Mouse (Mus musculus): ENCODE data around the gene Gm12845. TPM values are rescaled to one million over a fixed set of nuclear protein-coding genes. Genes with fewer than 3 reads are reported as not detected.

Gene Gm12845
- polyA plus RNA-seq (2014; fragmentation: Nextera tagmentation; extraction: Ambion mirVana), result not detected in 2 replicates

- WGBS, result 90% methylated on average over 1 of the region's 1 CpGs
- Histone ChIP-seq H3K4me2 (ENCODE audit: low read length) (no peak within 1 kb of the TSS), H3K27ac (replicated peaks in 1 of 2; ENCODE audit: control insufficient read depth in 1 of 2, insufficient read depth in 1 of 2, low read depth in 2 of 2, low read length in 2 of 2) (no peak within 1 kb of the TSS), H3K27me3 (ENCODE audit: control insufficient read depth, insufficient read depth, low read length) (no peaks in the 10 kb centered on the region), H3K4me3 (ENCODE audit: control insufficient read depth in 1 of 2, insufficient read depth in 1 of 2, low read depth in 1 of 2, low read length in 2 of 2) (no peak within 1 kb of the TSS), H3K9ac (ENCODE audit: low read length) (no peak within 1 kb of the TSS), H3K36me3 (ENCODE audit: control insufficient read depth, insufficient read depth, low read length) (no peaks in the 10 kb centered on the region), H3K4me1 (ENCODE audit: control insufficient read depth in 2 of 2, insufficient read depth in 2 of 2, low read length in 2 of 2) (no peaks in the 10 kb centered on the region), H3K9me3 (ENCODE audit: control insufficient read depth, low read length) (no peaks in the 10 kb centered on the region)
- no peak for ATAC-seq (ENCODE audit: insufficient number of reproducible peaks, insufficient read depth, low FRiP score, low read depth)
These were observed at the start of gene Gm12845 for GRCm38 (mm10) chr4:117724112-117724511. Gm12845 (plus strand) TSS chr4:117724412.

- H3K36me3 ChIP-seq (ENCODE audit: control insufficient read depth, insufficient read depth, low read length), result peaks cover 80% of the 10 kb centered on the region
- no peaks in the 10 kb centered on the region for H3K9me3 ChIP-seq (ENCODE audit: control insufficient read depth, low read length)
- WGBS, result 21% methylated on average over 3 of the region's 3 CpGs
- no peak overlapping the region for H3K9ac ChIP-seq (ENCODE audit: low read length)
- no peak for ATAC-seq (ENCODE audit: insufficient number of reproducible peaks, insufficient read depth, low FRiP score, low read depth)
- no peak overlapping the region for H3K27ac ChIP-seq (replicated peaks in 1 of 2; ENCODE audit: control insufficient read depth in 1 of 2, insufficient read depth in 1 of 2, low read depth in 2 of 2, low read length in 2 of 2)
- H3K4me2 ChIP-seq (ENCODE audit: low read length), result no peak overlapping the region
- H3K4me3 ChIP-seq (ENCODE audit: control insufficient read depth in 1 of 2, insufficient read depth in 1 of 2, low read depth in 1 of 2, low read length in 2 of 2), result no peak overlapping the region
- H3K4me1 ChIP-seq (ENCODE audit: control insufficient read depth in 2 of 2, insufficient read depth in 2 of 2, low read length in 2 of 2), result peaks cover 3 to 4% of the 10 kb centered on the region in 2 experiments; a peak in 3 of 4 replicates
- no peaks in the 10 kb centered on the region for H3K27me3 ChIP-seq (ENCODE audit: control insufficient read depth, insufficient read depth, low read length)
These were observed 47.3 kb upstream of the Gm12845 start for GRCm38 (mm10) chr4:117676903-117677302.

- peaks cover 3% of the 10 kb centered on the region; the same call in 1 of the 2 replicates for H3K27me3 ChIP-seq (ENCODE audit: control insufficient read depth, insufficient read depth, low read length)
- ATAC-seq (ENCODE audit: insufficient number of reproducible peaks, insufficient read depth, low FRiP score, low read depth), result no peak
- 85% methylated on average over 6 of the region's 6 CpGs for WGBS
- H3K9ac ChIP-seq (ENCODE audit: low read length), result 0 out of 2 replicates have a peak overlapping the region, but pooled peaks have one; percentile 94
- H3K9me3 ChIP-seq (ENCODE audit: control insufficient read depth, low read length), result no peaks in the 10 kb centered on the region
- H3K4me2 ChIP-seq (ENCODE audit: low read length), result peak overlapping the region; percentile 93
- no peak overlapping the region for H3K27ac ChIP-seq (replicated peaks in 1 of 2; ENCODE audit: control insufficient read depth in 1 of 2, insufficient read depth in 1 of 2, low read depth in 2 of 2, low read length in 2 of 2)
- no peak overlapping the region; a peak in 1 of 4 replicates for H3K4me3 ChIP-seq (ENCODE audit: control insufficient read depth in 1 of 2, insufficient read depth in 1 of 2, low read depth in 1 of 2, low read length in 2 of 2)
- H3K4me1 ChIP-seq (ENCODE audit: control insufficient read depth in 2 of 2, insufficient read depth in 2 of 2, low read length in 2 of 2), result peaks cover 3 to 7% of the 10 kb centered on the region in 2 experiments; a peak in 3 of 4 replicates
- peaks cover 49% of the 10 kb centered on the region for H3K36me3 ChIP-seq (ENCODE audit: control insufficient read depth, insufficient read depth, low read length)
These were observed 43.2 kb upstream of the Gm12845 start for GRCm38 (mm10) chr4:117680963-117681362.

- Histone ChIP-seq H3K27ac (replicated peaks in 1 of 2; ENCODE audit: control insufficient read depth in 1 of 2, insufficient read depth in 1 of 2, low read depth in 2 of 2, low read length in 2 of 2) (0 out of 4 replicates have a peak within 1 kb of the TSS, but pooled peaks of 1 of the 2 experiments have one; percentile 30), H3K9me3 (ENCODE audit: control insufficient read depth, low read length) (no peaks in the 10 kb centered on the region), H3K27me3 (ENCODE audit: control insufficient read depth, insufficient read depth, low read length) (peaks cover 3% of the 10 kb centered on the region; the same call in 1 of the 2 replicates), H3K9ac (ENCODE audit: low read length) (peak within 1 kb of the TSS; percentile 94), H3K4me1 (ENCODE audit: control insufficient read depth in 2 of 2, insufficient read depth in 2 of 2, low read length in 2 of 2) (peaks cover 3 to 7% of the 10 kb centered on the region in 2 experiments; a peak in 3 of 4 replicates), H3K4me3 (ENCODE audit: control insufficient read depth in 1 of 2, insufficient read depth in 1 of 2, low read depth in 1 of 2, low read length in 2 of 2) (peak within 1 kb of the TSS; percentile 96 to 99), H3K4me2 (ENCODE audit: low read length) (peak within 1 kb of the TSS; percentile 93), H3K36me3 (ENCODE audit: control insufficient read depth, insufficient read depth, low read length) (peaks cover 40% of the 10 kb centered on the region)
- under 1% methylated on average over 33 of the region's 33 CpGs for WGBS
- ATAC-seq (ENCODE audit: insufficient number of reproducible peaks, insufficient read depth, low FRiP score, low read depth), result peak; percentile 78
These were observed 42.2 kb upstream of the Gm12845 start, which contains the start of gene Dmap1 for GRCm38 (mm10) chr4:117681931-117682461. Dmap1 (minus strand) TSS chr4:117682273.

DNA sequence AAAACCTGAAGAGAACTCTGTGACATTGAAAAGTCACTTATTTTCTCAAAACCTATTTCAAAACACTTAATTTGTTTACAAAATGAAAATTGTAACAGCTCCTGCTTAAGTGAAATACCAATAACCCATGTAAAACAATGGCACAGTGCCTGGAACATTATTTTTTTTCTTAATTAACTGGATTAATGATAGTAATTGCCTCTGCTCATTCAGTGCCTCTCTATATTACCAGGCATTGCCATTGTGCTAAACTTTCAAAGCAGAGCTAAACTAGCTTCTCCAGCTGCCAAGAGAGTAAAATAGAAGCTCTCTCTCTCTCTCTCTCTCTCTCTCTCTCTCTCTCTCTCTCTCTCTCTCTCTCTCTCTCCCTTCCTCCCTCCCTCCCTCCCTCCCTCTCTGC, 41.7 kb upstream of the Gm12845 start:
- H3K27ac ChIP-seq (replicated peaks in 1 of 2; ENCODE audit: control insufficient read depth in 1 of 2, insufficient read depth in 1 of 2, low read depth in 2 of 2, low read length in 2 of 2), result no peak overlapping the region
- H3K4me1 ChIP-seq (ENCODE audit: control insufficient read depth in 2 of 2, insufficient read depth in 2 of 2, low read length in 2 of 2), result peaks cover 3 to 7% of the 10 kb centered on the region in 2 experiments; a peak in 3 of 4 replicates
- H3K4me3 ChIP-seq (ENCODE audit: control insufficient read depth in 1 of 2, insufficient read depth in 1 of 2, low read depth in 1 of 2, low read length in 2 of 2), result peak overlapping the region; percentile 96 to 99
- peak overlapping the region; percentile 94 for H3K9ac ChIP-seq (ENCODE audit: low read length)
- peaks cover 35% of the 10 kb centered on the region for H3K36me3 ChIP-seq (ENCODE audit: control insufficient read depth, insufficient read depth, low read length)
- no peaks in the 10 kb centered on the region for H3K9me3 ChIP-seq (ENCODE audit: control insufficient read depth, low read length)
- ATAC-seq (ENCODE audit: insufficient number of reproducible peaks, insufficient read depth, low FRiP score, low read depth), result no peak
- H3K27me3 ChIP-seq (ENCODE audit: control insufficient read depth, insufficient read depth, low read length), result peaks cover 3% of the 10 kb centered on the region; the same call in 1 of the 2 replicates
- peak overlapping the region; percentile 93 for H3K4me2 ChIP-seq (ENCODE audit: low read length)

GRCm38 (mm10) chr4:117683048-117683768, 41.0 kb upstream of the Gm12845 start:
- no peak overlapping the region for H3K9ac ChIP-seq (ENCODE audit: low read length)
- H3K27ac ChIP-seq (replicated peaks in 1 of 2; ENCODE audit: control insufficient read depth in 1 of 2, insufficient read depth in 1 of 2, low read depth in 2 of 2, low read length in 2 of 2), result no peak overlapping the region
- H3K9me3 ChIP-seq (ENCODE audit: control insufficient read depth, low read length), result no peaks in the 10 kb centered on the region
- WGBS, result 57% methylated on average over 6 of the region's 6 CpGs
- no peak for ATAC-seq (ENCODE audit: insufficient number of reproducible peaks, insufficient read depth, low FRiP score, low read depth)
- H3K4me3 ChIP-seq (ENCODE audit: control insufficient read depth in 1 of 2, insufficient read depth in 1 of 2, low read depth in 1 of 2, low read length in 2 of 2), result no peak overlapping the region
- H3K4me1 ChIP-seq (ENCODE audit: control insufficient read depth in 2 of 2, insufficient read depth in 2 of 2, low read length in 2 of 2), result peaks cover 3 to 7% of the 10 kb centered on the region in 2 experiments; a peak in 3 of 4 replicates
- peaks cover 28% of the 10 kb centered on the region for H3K36me3 ChIP-seq (ENCODE audit: control insufficient read depth, insufficient read depth, low read length)
- H3K27me3 ChIP-seq (ENCODE audit: control insufficient read depth, insufficient read depth, low read length), result peaks cover 3% of the 10 kb centered on the region; the same call in 1 of the 2 replicates
- no peak overlapping the region for H3K4me2 ChIP-seq (ENCODE audit: low read length)

- Histone ChIP-seq H3K9ac (ENCODE audit: low read length) (no peak overlapping the region), H3K4me2 (ENCODE audit: low read length) (no peak overlapping the region), H3K9me3 (ENCODE audit: control insufficient read depth, low read length) (no peaks in the 10 kb centered on the region), H3K36me3 (ENCODE audit: control insufficient read depth, insufficient read depth, low read length) (no peaks in the 10 kb centered on the region), H3K27me3 (ENCODE audit: control insufficient read depth, insufficient read depth, low read length) (peaks cover 3% of the 10 kb centered on the region; the same call in 1 of the 2 replicates), H3K4me3 (ENCODE audit: control insufficient read depth in 1 of 2, insufficient read depth in 1 of 2, low read depth in 1 of 2, low read length in 2 of 2) (no peak overlapping the region), H3K27ac (replicated peaks in 1 of 2; ENCODE audit: control insufficient read depth in 1 of 2, insufficient read depth in 1 of 2, low read depth in 2 of 2, low read length in 2 of 2) (no peak overlapping the region), H3K4me1 (ENCODE audit: control insufficient read depth in 2 of 2, insufficient read depth in 2 of 2, low read length in 2 of 2) (peaks cover 2 to 5% of the 10 kb centered on the region in 2 experiments; a peak in 3 of 4 replicates)
- no peak for ATAC-seq (ENCODE audit: insufficient number of reproducible peaks, insufficient read depth, low FRiP score, low read depth)
- 80% methylated on average over 4 of the region's 4 CpGs for WGBS
These were observed 37.9 kb upstream of the Gm12845 start for GRCm38 (mm10) chr4:117686354-117686753.
